Mouse (Mus musculus) testis, postnatal 14 days (tissue): ENCODE measurements around the gene C1ql1.
"Not testable (repeated sequence)": the region's sequence is repeated elsewhere in the genome, so short reads cannot be mapped to it uniquely, and the experiment has no call there.

ENCODE experiments used
- DNase-seq: peaks from one replicate; pipeline ENCODE4 v3.0.0; 2021; ENCODE audit warnings: low spot score

The C1ql1 gene

GRCm38 (mm10) chr11:102946265-102946991 is at the start of gene C1ql1:
TSS of gene C1ql1 (minus strand) at chr11:102946688.
- peak; percentile 85 for DNase-seq

GRCm38 (mm10) chr11:102994952-102995351 is 48.5 kb upstream of the C1ql1 start:
- DNase-seq, result no peak

- DNase-seq, result no peak
Measured at GRCm38 (mm10) chr11:102993420-102994029, 47.0 kb upstream of the C1ql1 start.

- DNase-seq, result peak; percentile 36
Measured at GRCm38 (mm10) chr11:102992940-102993339, 46.5 kb upstream of the C1ql1 start.

- no peak for DNase-seq
Measured at GRCm38 (mm10) chr11:102991681-102992080, 45.2 kb upstream of the C1ql1 start.

- DNase-seq, result no peak
Measured at GRCm38 (mm10) chr11:102990152-102990663, 43.7 kb upstream of the C1ql1 start.

GRCm38 (mm10) chr11:102989641-102990151 is 43.2 kb upstream of the C1ql1 start:
- DNase-seq, result no peak

- DNase-seq, result no peak
Measured at GRCm38 (mm10) chr11:102985160-102985559, 38.7 kb upstream of the C1ql1 start.

- no peak for DNase-seq
Measured at GRCm38 (mm10) chr11:102984615-102985014, 38.1 kb upstream of the C1ql1 start.

- no peak for DNase-seq
Measured at GRCm38 (mm10) chr11:102984086-102984485, 37.6 kb upstream of the C1ql1 start.

GRCm38 (mm10) chr11:102981151-102981890 is 34.8 kb upstream of the C1ql1 start:
- DNase-seq, result no peak

- no peak for DNase-seq
Measured at GRCm38 (mm10) chr11:102978052-102978666, 31.7 kb upstream of the C1ql1 start.

GRCm38 (mm10) chr11:102975966-102976365 is 29.5 kb upstream of the C1ql1 start:
- DNase-seq, result not testable (repeated sequence)

- no peak for DNase-seq
Measured at GRCm38 (mm10) chr11:102972326-102972725, 25.8 kb upstream of the C1ql1 start.

GRCm38 (mm10) chr11:102971604-102972003 is 25.1 kb upstream of the C1ql1 start:
- DNase-seq, result no peak

GRCm38 (mm10) chr11:102964547-102965091 is 18.1 kb upstream of the C1ql1 start:
- no peak for DNase-seq

- DNase-seq, result no peak
Measured at GRCm38 (mm10) chr11:102963855-102964546, 17.5 kb upstream of the C1ql1 start.

- DNase-seq, result no peak
Measured at GRCm38 (mm10) chr11:102963246-102963854, 16.9 kb upstream of the C1ql1 start.

- no peak for DNase-seq
Measured at GRCm38 (mm10) chr11:102962861-102963245, 16.4 kb upstream of the C1ql1 start.

- DNase-seq, result no peak
Measured at GRCm38 (mm10) chr11:102961082-102961481, 14.6 kb upstream of the C1ql1 start.

GRCm38 (mm10) chr11:102958870-102959269 is 12.4 kb upstream of the C1ql1 start:
- no peak for DNase-seq
